Mouse (Mus musculus): ENCODE results near the gene Traf7.

DNA sequence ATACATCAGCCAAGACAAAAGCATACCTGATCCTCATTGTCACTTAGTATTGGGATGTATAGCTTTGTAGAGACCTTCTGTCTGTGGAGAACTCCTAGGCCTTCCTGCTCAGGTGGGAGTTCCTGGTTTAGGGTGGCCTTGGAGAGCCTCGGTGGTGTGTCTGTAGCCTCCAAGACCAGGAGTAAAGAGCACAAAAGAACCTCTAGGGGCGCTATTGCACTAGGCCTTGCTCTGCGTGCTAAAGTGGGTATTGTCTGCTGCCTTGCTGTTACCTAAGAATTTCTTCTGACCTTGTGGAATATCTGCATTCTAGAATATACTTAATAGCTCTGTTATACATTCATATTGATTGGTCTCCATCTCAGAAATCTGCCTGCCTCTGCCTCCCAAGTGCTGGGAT lies 12.6 kb upstream of the Traf7 start:
- TF ChIP-seq POLR2A (IDR thresholded peaks at IDR 0.05; ENCODE audit: low read depth, low read length): no peak
- TF ChIP-seq CTCF (IDR thresholded peaks at IDR 0.05; ENCODE audit: extremely low read depth, insufficient read length, insufficient replicate concordance, low read depth, low read length): peak; percentile 73; the same call in 1 of the 2 replicates
